Mouse (Mus musculus) right cerebral cortex, postnatal 25 days (tissue): ENCODE results near the gene Ctrc.
A peak's percentile ranks its signal among the peaks of the same experiment; 100 is the strongest.

ENCODE experiments used
- DNase-seq: peaks from one replicate; pipeline ENCODE4 v3.0.0; 2022

Gene Ctrc

DNA sequence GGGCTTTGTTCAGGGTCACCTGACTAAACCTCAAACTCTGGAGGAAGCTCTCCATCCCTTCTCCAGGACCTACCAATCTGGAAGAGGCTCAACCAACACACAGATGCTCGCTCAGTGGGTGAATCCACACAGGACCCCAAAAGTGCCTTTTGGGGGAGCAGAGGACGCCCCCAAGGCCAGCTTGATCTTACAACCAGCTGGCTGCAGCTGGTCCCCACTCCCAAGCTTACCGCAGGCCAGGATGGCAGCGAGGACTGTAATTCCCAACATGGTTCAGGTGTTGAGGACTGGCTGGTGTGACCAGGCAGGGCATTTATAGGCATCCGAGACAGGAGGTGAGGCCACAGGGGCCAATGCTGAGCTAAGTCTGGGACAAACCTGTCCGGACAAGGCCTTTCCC is at the start of gene Ctrc:
Gene Ctrc (minus strand): TSS at position 361 of the 400 bp plus-strand sequence.
- DNase-seq: no peak

GRCm38 (mm10) chr4:141895772-141896171 is 49.6 kb upstream of the Ctrc start:
- peak; percentile 50 for DNase-seq

DNA sequence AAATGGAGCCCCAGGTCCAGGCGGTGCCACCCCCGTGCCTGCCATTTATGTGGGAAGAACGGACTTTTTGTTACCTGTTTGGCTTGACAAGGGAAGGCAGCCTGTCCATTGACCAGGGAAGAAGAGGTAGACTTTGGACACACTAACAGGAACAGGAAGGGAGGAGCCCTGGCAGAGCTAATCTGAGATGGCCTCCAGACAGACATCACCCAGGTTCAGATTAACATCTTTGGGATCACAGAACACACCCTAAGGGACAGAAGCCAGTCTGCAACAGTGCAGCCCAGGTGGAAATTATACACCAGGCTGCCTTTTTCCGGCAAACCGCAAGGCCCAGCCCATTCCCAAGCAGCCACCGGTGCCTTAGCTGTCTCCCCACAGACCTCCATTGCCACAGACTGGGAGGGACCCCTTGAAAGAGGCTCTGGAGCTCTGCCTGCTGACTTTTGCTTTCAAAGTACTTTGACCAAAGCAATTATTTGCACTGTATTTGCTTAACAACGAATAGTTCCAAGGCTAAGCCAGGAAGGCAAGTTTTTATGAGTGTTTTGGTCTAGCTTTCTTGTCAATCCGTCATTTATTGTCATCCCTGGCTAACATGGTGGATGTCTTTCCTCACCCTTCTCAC is 47.1 kb upstream of the Ctrc start:
- DNase-seq: no peak

- DNase-seq: no peak
Observed at GRCm38 (mm10) chr4:141886385-141886968, 40.3 kb upstream of the Ctrc start.

- peak; percentile 70 for DNase-seq
Observed at GRCm38 (mm10) chr4:141885451-141885850, 39.3 kb upstream of the Ctrc start.

GRCm38 (mm10) chr4:141882858-141883257 is 36.7 kb upstream of the Ctrc start:
- DNase-seq: no peak

DNA sequence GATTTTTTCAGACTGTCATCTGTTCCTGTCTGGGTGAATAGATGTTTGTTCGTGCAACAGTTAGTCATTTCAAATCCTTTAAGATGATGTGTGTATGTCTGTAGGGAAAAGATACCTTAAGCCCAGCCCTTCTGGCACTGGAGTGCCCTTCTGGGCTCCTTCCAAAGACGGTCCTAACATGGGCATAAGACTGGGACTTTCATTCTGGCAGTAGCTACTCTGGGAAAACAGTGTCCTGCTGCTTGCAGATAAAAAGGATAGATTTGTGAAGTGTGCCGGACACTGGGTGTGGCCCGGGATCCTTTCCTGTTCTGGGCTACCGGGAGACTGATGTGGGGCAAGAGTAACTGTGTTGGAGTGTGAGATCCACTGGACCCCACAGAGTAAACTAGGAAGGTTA is 35.8 kb upstream of the Ctrc start:
- no peak for DNase-seq

DNA sequence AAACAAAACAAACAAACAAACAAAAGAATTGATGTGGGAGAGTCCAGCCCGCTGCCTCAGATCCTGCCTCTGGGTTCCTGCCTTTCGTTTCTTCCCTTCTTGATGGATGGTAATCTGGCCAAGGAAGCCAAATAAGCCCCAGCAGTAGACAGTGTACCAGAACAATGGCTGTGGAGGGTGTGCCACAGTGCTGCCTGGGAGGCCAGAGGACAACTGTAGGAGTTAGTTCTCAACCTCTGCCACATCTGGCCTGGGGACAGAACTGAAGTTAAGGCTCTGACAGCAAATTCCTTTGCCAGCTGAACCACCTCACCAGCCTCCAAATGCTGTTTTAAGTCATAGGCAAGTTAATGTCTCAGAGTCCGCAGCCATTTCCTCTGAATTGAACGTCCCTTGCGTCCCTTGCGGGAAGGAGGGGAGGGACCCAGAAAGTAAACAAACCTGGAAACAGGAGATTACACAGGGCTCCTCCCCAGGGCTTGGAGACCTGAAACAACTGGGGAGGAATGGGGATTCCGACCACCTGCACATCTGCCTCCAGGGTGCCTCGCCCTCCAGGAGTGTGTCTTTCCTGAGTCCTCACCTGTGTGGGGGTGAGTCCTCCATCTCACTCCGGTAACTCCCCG is 35.2 kb upstream of the Ctrc start:
- no peak for DNase-seq

DNA sequence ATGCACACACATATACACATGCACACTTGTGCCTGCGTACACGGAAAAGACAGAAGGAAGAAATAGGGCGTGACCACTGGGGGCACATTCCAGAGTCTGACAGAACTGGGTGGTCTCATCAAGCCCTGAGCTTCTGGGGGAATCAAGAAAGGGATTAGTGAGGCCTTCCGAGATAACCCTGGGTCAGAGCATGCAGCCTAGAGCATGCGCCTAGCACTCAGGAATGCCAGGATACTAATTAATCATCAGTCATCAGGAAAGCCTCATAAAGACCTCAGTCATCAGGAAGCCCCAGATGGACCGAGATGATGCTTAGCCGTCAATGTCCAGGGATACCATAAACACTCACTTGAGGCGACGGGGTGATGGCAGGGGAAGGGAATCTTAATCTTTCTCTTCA is 33.7 kb upstream of the Ctrc start:
- DNase-seq: no peak

DNA sequence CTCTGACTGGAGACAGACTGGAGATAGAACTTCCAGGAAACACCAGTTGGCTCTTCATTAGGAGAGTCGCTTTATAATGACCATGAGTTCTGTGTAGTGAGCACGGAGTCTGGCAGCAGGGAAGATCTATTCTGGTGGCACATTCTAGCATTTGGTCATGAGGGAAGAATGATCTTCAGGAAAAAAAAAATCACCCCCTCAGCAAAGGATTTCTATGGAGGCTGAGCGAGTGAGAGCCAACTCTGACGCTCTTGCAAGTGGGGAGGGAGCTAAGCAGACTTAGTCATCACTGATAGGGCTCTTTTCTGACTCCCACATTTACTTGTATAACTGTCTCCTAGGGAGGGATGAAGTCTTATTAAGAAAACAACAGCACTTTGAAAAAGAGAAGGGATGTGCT is 32.9 kb upstream of the Ctrc start:
- DNase-seq: peak; percentile 48

DNA sequence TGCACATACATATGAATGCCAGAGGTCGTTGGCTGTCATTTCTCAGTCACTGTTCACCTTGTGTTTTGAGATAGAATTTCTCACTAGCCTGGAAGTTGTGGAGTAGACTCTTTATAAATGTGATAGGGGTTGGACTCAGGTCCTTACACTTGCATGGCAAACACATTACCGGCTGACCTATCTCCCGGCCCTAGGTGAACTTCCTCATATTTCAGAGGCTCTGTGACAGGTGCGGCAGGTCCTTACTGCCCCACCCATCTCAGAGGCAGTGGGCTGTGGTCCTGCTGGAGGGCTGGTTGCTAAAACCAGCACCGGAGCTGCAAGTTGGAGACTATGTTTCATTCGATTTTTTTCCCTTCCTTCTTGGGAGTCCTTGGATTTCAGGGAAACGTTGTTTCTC is 32.5 kb upstream of the Ctrc start:
- no peak for DNase-seq

DNA sequence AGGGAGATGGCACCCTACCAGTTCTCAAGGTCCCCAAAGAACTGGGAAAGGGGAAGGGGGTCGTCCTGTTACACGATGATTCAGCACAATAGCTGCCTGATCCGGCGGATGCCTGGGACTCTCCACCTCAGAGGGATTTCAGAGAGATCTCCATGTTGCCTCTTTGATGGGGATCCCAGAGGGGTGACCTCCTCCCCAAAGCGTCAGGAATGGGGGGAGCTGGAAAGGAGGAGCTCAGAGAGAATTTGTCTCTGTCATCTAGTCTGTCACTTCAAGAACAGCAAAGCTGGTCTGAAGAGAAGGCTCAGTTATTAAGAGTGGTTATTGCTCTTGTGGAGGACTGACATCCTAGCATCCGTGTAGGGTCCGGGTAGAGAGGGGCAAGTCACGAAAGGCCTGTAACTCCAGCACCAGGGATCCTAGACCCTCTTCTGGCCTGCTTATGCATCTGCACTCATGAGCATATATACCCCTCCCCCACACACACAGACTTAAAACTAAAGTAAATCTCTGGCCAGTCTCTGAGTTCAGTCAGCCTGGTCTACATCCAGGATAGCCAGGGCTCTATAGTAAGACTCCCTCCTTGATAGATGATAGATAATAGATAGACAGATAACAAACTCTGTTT is 29.4 kb upstream of the Ctrc start:
- DNase-seq: no peak

- DNase-seq: peak; percentile 87
Observed at GRCm38 (mm10) chr4:141874601-141875460, 28.7 kb upstream of the Ctrc start, which contains the start of gene Efhd2. TSS of gene Efhd2 (minus strand) at chr4:141874920.

DNA sequence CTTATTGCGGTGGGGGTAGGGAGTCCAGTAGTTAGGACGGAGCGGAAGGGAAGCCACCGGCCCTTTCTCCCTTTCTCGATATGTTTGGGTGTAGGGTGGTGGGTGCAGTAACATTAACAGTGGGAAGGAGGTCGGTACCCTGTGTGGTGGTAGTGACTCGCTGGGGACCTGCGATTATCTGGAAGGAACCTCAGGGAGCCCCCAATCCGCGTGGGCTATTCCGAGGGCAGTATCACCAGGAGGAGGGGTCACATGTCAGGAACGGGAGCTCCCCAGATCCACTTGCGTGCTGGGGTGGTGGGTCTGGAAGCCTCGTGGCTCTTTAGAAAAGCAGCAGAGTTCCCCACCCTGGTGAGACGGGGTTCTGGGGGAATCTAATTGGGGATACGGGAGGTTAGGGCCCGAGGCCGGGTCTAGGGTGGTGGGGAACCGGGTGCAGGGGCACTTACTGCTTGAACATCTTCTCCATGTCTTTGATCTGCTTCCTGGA is 28.0 kb upstream of the Ctrc start:
- DNase-seq: no peak

GRCm38 (mm10) chr4:141872977-141873376 is 26.8 kb upstream of the Ctrc start:
- DNase-seq: no peak

GRCm38 (mm10) chr4:141871909-141872308 is 25.8 kb upstream of the Ctrc start:
- peak; percentile 69 for DNase-seq

DNA sequence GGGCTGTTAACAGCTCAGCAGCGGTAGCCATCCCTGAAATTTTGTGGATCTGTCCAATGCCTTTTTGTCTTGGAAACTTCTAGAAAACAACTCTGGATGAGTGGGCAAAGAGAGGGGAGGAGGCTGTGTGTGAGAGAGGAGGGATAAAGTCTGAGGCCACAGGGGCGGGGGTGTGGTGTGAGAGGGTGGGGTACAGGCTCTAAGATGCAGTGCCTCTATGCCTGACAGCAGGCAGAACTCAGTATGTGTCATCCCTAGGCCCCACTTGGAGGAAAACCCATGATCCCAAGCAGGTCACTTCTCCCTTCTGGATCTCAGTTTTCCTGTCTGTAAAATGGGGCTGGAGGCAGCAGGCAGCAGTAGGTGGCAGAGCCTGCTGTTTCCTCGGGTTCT is 25.2 kb upstream of the Ctrc start:
- peak; percentile 6 for DNase-seq

DNA sequence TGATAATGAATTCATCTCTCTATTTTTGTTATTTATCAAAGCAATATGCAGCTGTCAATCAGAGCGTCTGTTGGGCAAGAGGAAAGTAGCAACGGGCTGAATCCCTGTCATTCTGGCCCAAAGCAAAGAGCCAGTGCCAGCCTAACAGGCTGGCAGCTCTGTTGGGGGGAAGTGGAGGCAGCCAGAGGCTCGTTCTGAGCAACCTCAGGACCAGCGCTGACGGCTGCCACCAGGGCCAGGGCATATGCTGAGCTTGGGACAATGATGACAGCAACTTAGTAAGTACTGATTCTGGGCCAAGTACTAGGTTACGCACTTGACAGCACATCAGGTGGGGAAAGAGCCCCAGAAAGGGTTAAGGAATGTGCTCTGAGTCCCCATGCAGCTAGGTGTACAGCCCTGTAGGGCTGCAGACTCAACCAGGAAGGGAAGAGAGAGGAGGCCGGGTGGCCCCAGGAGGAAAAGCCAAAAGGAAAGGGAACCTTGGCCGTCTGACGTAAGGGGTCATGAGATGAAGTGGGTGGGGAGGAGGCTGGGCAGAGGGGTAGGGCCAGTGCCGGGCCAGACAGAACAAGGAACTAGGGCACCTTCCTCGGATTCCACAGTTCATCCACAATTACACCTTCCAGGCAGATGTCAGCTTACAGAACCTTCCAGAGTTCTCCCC is 24.6 kb upstream of the Ctrc start:
- DNase-seq: peak; percentile 7

GRCm38 (mm10) chr4:141869436-141870215 is 23.5 kb upstream of the Ctrc start:
- DNase-seq: no peak

GRCm38 (mm10) chr4:141868051-141868450 is 21.9 kb upstream of the Ctrc start:
- no peak for DNase-seq

DNA sequence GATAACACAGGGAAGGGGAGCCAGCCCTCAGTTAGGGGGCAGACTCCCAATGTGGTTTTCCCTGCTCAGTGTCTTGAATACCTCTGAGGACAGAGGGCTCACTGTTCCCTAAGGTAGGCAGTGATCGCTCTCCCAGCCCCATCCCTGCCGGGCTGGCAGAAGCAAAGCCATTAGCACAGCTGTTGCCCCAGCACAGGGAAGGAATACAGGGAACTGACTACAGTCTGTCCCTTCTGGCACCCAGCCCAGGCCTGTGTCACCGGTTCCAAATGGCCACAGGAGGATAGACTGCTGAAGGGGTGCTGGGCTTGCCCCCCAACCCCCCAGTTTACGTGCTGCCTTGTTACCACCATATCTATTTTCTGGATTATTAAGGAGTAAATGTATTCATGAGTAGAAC is 21.3 kb upstream of the Ctrc start:
- no peak for DNase-seq
